Mouse (Mus musculus) cortical plate, adult 2 months (tissue): ENCODE data around the gene Pttg1. TPM values are rescaled to one million over a fixed set of nuclear protein-coding genes. Genes with fewer than 3 reads are reported as not detected.
A peak's percentile ranks its signal among the peaks of the same experiment; 100 is the strongest.

Source experiments
- H3K27ac ChIP-seq: fragments of 200-500 bp; 2 replicates; pipeline ENCODE4 v1.5.1; 2012; ENCODE audit warnings: low read length, control low read depth, inconsistent platforms; ENCODE audit not compliant: insufficient read depth
- H3K4me1 ChIP-seq: fragments of 200-500 bp; 2 replicates; pipeline ENCODE4 v1.6.1; 2011; ENCODE audit warnings: low read length; ENCODE audit not compliant: control insufficient read depth, insufficient read depth
- H3K4me3 ChIP-seq: fragments of 200-500 bp; 2 replicates; pipeline ENCODE4 v1.5.1; 2011; ENCODE audit warnings: mild to moderate bottlenecking, low read length, control low read depth; ENCODE audit not compliant: insufficient read depth
- CTCF ChIP-seq: fragments of 200-500 bp; IDR thresholded peaks from 2 replicates; pipeline ENCODE4 v1.5.1; 2011; ENCODE audit warnings: mild to moderate bottlenecking, control low read depth, low read length; ENCODE audit not compliant: insufficient read depth; ENCODE audit errors: extremely low read depth
- POLR2A ChIP-seq: fragments of 200-500 bp; IDR thresholded peaks from 2 replicates; pipeline ENCODE4 v1.6.1; 2011; ENCODE audit warnings: mild to moderate bottlenecking, low read length, control low read depth; ENCODE audit not compliant: insufficient read depth; ENCODE audit errors: extremely low read depth
- polyA plus RNA-seq: library from polyadenylated mRNA; depleted of rRNA; stranded (reverse); fragments of >200 nt; gene quantifications from 2 replicates; pipeline ENCODE4 v1.2.3, GENCODE M21; 2012

The Pttg1 gene
- polyA plus RNA-seq, 1 experiment: 109 TPM

GRCm38 (mm10) chr11:43449916-43450315 is 23.9 kb upstream of the Pttg1 start:
- no peak overlapping the region for H3K4me3 ChIP-seq
- TF ChIP-seq POLR2A (no peak), CTCF (no peak)
- no peaks in the 10 kb centered on the region for H3K4me1 ChIP-seq
- no peak overlapping the region for H3K27ac ChIP-seq

GRCm38 (mm10) chr11:43443183-43443582 is 17.1 kb upstream of the Pttg1 start:
- Histone ChIP-seq H3K27ac (no peak overlapping the region), H3K4me3 (no peak overlapping the region), H3K4me1 (no peaks in the 10 kb centered on the region)
- TF ChIP-seq POLR2A: no peak
- no peak for TF ChIP-seq CTCF

DNA sequence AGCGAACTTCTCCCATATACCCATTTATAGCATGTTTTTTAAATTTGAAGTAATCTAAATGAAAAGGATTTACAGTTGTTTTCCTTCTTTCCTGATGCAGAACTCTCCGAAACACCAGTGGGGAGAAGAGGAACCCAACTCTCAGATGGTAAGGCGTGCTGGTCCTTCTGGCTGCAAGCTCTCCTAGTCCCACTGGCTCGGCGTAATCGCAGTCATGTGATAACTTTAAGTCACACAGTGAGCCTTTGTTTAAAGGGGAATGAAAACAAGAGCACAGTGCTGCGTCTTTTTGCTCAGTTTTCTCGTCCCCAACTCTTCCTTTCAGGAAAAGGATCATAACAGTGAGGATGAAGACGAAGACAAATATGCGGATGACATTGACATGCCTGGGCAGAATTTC is 15.1 kb upstream of the Pttg1 start:
- TF ChIP-seq CTCF: no peak
- TF ChIP-seq POLR2A: no peak
- H3K27ac ChIP-seq: peak overlapping the region; percentile 65; the same call in 1 of the 2 replicates
- no peaks in the 10 kb centered on the region for H3K4me1 ChIP-seq
- H3K4me3 ChIP-seq: no peak overlapping the region

DNA sequence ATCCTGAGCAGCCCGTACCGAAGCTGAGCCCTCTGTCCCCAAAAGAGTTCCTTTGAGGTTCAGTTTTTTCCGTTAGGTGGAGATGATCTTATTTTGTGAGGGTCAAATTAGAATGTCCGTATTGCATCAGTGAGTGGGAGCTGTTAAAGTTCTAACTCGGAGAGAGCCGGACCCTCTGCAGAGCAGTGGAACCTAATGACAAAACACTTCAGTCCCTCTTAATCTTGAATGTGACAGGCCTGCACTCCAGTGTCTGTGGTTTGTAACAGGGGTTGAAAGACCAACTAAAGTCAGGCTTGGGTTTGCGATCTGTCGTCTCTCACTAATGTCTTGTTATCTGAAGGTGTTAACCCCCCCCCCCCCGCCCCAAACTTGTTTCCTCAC is 8.0 kb upstream of the Pttg1 start:
- TF ChIP-seq CTCF (no peak), POLR2A (no peak)
- H3K27ac ChIP-seq: no peak overlapping the region
- H3K4me1 ChIP-seq: peaks cover 4% of the 10 kb centered on the region; the same call in 1 of the 2 replicates
- peak overlapping the region; percentile 84 for H3K4me3 ChIP-seq

- H3K4me1 ChIP-seq: peaks cover 4% of the 10 kb centered on the region; the same call in 1 of the 2 replicates
- peak within 1 kb of the TSS; percentile 84 for H3K4me3 ChIP-seq
- H3K27ac ChIP-seq: no peak within 1 kb of the TSS
- TF ChIP-seq CTCF (no peak), POLR2A (peak; percentile 56; the same call in 1 of the 2 replicates)
Observed at GRCm38 (mm10) chr11:43433254-43434023, 7.4 kb upstream of the Pttg1 start, which contains the start of gene Slu7. Gene Slu7, plus strand, starts transcription at chr11:43433744.

DNA sequence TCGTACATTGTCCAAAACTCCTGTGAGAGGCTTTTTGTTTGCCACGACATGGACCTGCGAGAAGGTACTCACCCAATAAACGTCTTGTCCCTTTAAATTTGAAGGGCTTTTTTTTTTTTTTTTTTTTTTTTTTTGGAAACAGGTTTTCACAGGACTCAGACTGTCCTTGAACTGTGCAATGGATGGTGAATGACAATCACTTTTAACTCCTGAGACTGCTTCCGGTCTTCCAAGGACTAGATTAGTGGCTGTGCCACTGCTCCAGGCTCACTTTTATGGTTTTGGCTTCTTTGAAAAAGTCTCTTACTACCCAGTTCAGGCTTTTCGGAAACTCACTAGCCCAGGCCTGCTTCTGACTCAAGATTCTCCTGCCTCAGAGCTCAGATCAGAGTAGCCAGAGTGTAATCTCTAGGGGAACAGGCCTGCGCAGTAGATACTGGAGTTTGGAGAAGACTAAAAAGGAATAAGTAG is 398 bp upstream of the Pttg1 start:
- H3K4me3 ChIP-seq: peak overlapping the region; percentile 63

GRCm38 (mm10) chr11:43425166-43425709 is 813 bp downstream of the Pttg1 start:
- no peak overlapping the region for H3K27ac ChIP-seq
- H3K4me3 ChIP-seq: peak overlapping the region; percentile 63; the same call in 1 of the 2 replicates
- H3K4me1 ChIP-seq: 0 out of 2 replicates have a peak, but pooled peaks cover 2% of the 10 kb centered on the region
- TF ChIP-seq POLR2A (no peak), CTCF (no peak)

More for the DNA sequence above, 398 bp upstream of the Pttg1 start:
- H3K4me1 ChIP-seq: 0 out of 2 replicates have a peak, but pooled peaks cover 2% of the 10 kb centered on the region
- TF ChIP-seq CTCF: no peak
- no peak for TF ChIP-seq POLR2A
- peak overlapping the region; percentile 55 for H3K27ac ChIP-seq

- Histone ChIP-seq H3K27ac (no peak overlapping the region), H3K4me3 (no peak overlapping the region), H3K4me1 (0 out of 2 replicates have a peak, but pooled peaks cover 2% of the 10 kb centered on the region)
- TF ChIP-seq POLR2A: no peak
- peak; percentile 31; the same call in 1 of the 2 replicates for TF ChIP-seq CTCF
Observed at GRCm38 (mm10) chr11:43424386-43424785, 1.7 kb downstream of the Pttg1 start.

GRCm38 (mm10) chr11:43417201-43417600 is 8.8 kb downstream of the Pttg1 start:
- TF ChIP-seq POLR2A: no peak
- TF ChIP-seq CTCF: no peak
- H3K4me3 ChIP-seq: no peak overlapping the region
- H3K4me1 ChIP-seq: no peaks in the 10 kb centered on the region
- no peak overlapping the region for H3K27ac ChIP-seq

DNA sequence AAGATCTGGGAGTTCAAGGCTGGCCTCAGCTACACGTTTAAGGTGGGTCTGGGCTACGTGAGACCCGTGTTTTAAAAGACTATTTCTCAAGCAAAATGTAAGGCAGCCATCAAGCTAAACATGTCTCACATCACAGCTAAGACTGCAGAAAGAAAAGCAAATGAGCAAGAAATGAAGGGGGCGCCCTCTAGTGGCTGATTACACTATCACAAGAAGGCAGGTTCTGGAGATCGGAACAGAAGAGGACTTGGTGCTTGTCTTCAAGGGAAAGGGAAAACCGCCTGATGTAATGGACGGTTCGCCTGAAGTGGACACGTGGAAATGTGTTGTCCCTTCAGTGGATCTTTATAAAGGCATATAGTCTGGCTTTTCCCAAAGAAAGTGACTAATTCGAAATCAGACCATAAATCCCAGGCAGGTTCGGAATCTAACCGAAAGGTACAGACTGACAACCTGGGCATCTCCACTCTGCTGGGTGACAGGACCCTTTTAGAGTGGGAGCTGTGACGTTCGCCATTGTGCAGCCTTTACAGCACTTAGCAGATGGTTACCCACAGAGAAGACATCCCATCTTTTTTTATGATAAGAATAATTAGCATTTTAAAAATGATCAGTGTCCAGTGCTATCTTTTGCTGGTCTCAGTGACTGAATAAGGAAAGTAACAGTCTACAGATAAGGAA is 13.1 kb downstream of the Pttg1 start:
- TF ChIP-seq POLR2A (no peak), CTCF (peak; percentile 74)
- no peak overlapping the region for H3K27ac ChIP-seq
- no peaks in the 10 kb centered on the region for H3K4me1 ChIP-seq
- no peak overlapping the region for H3K4me3 ChIP-seq
